Mouse (Mus musculus) heart, postnatal 36 days (tissue): ENCODE results near the gene Tsga10. TPM values are rescaled to one million over a fixed set of nuclear protein-coding genes. Genes with fewer than 3 reads are reported as not detected.
"Not testable (repeated sequence)": the region's sequence is repeated elsewhere in the genome, so short reads cannot be mapped to it uniquely, and the experiment has no call there.

ENCODE experiments used
- DNase-seq, 2 experiments: peaks; one replicate each; pipeline ENCODE4 v3.0.0; 2021 to 2022
- intact Hi-C: fragments of 180-260 bp; cut with DNase I; formaldehyde crosslinking; loops from one replicate; pipeline ENCODE4 v1.15.1; 2025
- total RNA-seq, 2 experiments: library from RNA; stranded (reverse); gene quantifications; 2 replicates each; pipeline ENCODE4 v1.2.3; 2021

Gene Tsga10
- total RNA-seq, 2 experiments from 2014 or later = 3.8 to 3.9 TPM

- DNase-seq = no peak
- intact Hi-C loops = loop anchor here (1.0 to 10.0 kb wide), 4 partner anchors 25 to 1801 kb away; partner anchors contain the start of genes Coa5, Hs6st1, Mitd1 and Mrpl30
These were observed 621 bp downstream of the Tsga10 start for GRCm38 (mm10) chr1:37865401-37866215.

- peak; percentile 99 for DNase-seq
- intact Hi-C loops = loop anchor here (1.0 to 10.0 kb wide), 3 partner anchors 26 to 1800 kb away; partner anchors contain the start of genes Coa5, Hs6st1, Mitd1 and Mrpl30
These were observed 1.5 kb downstream of the Tsga10 start for GRCm38 (mm10) chr1:37864511-37865400.

GRCm38 (mm10) chr1:37850696-37851095 is 15.5 kb downstream of the Tsga10 start:
- DNase-seq = no peak
- intact Hi-C loops = no loop called here

GRCm38 (mm10) chr1:37846878-37847277 is 19.4 kb downstream of the Tsga10 start:
- no peak for DNase-seq
- intact Hi-C loops = no loop called here

- no peak for DNase-seq
- intact Hi-C loops = no loop called here
These were observed 34.5 kb downstream of the Tsga10 start for GRCm38 (mm10) chr1:37831681-37832080.

GRCm38 (mm10) chr1:37802291-37802690 is 63.9 kb downstream of the Tsga10 start:
- intact Hi-C loops = loop anchor here (1.0 kb wide), 1 partner anchor 124 kb away; no protein-coding TSS in a partner anchor
- DNase-seq = not testable (repeated sequence)

- intact Hi-C loops = no loop called here
These were observed 65.9 kb downstream of the Tsga10 start for GRCm38 (mm10) chr1:37800298-37800697.

GRCm38 (mm10) chr1:37799505-37799904 is 66.7 kb downstream of the Tsga10 start:
- intact Hi-C loops = no loop called here
- DNase-seq = no peak

More at GRCm38 (mm10) chr1:37800298-37800697, 65.9 kb downstream of the Tsga10 start:
- DNase-seq = no peak

GRCm38 (mm10) chr1:37759407-37759806 is 106.8 kb downstream of the Tsga10 start:
- no peak for DNase-seq
- intact Hi-C loops = loop anchor here (5.0 kb wide), 1 partner anchor 82 kb away; no protein-coding TSS in a partner anchor

- no peak for DNase-seq
- intact Hi-C loops = no loop called here
These were observed 121.5 kb downstream of the Tsga10 start for GRCm38 (mm10) chr1:37744650-37745259.

GRCm38 (mm10) chr1:37742602-37743270 is 123.5 kb downstream of the Tsga10 start:
- intact Hi-C loops = no loop called here
- no peak for DNase-seq

- DNase-seq = no peak
- intact Hi-C loops = no loop called here
These were observed 124.1 kb downstream of the Tsga10 start for GRCm38 (mm10) chr1:37742126-37742525.

- DNase-seq = no peak
- intact Hi-C loops = no loop called here
These were observed 125.9 kb downstream of the Tsga10 start for GRCm38 (mm10) chr1:37740161-37740802.

- intact Hi-C loops = no loop called here
- DNase-seq = no peak
These were observed 127.3 kb downstream of the Tsga10 start for GRCm38 (mm10) chr1:37738895-37739294.

GRCm38 (mm10) chr1:37737045-37737444 is 129.2 kb downstream of the Tsga10 start:
- intact Hi-C loops = no loop called here
- DNase-seq = no peak

GRCm38 (mm10) chr1:37735932-37736331 is 130.3 kb downstream of the Tsga10 start:
- intact Hi-C loops = no loop called here
- no peak for DNase-seq

- intact Hi-C loops = no loop called here
- DNase-seq = no peak
These were observed 131.4 kb downstream of the Tsga10 start for GRCm38 (mm10) chr1:37734841-37735240.

GRCm38 (mm10) chr1:37729353-37729752 is 136.9 kb downstream of the Tsga10 start:
- DNase-seq = no peak
- intact Hi-C loops = no loop called here

GRCm38 (mm10) chr1:37728053-37728452 is 138.2 kb downstream of the Tsga10 start:
- no peak for DNase-seq
- intact Hi-C loops = no loop called here

GRCm38 (mm10) chr1:37727186-37727585 is 139.0 kb downstream of the Tsga10 start:
- intact Hi-C loops = no loop called here
- DNase-seq = no peak
